Mouse (Mus musculus) yolk sac, embryonic 10.5 days (tissue): ENCODE measurements around the gene Sumf1.

Experiments used
- DNase-seq: peaks from one replicate; pipeline ENCODE4 v3.0.0-alpha.2; 2017; ENCODE audit warnings: low spot score

Gene Sumf1

DNA sequence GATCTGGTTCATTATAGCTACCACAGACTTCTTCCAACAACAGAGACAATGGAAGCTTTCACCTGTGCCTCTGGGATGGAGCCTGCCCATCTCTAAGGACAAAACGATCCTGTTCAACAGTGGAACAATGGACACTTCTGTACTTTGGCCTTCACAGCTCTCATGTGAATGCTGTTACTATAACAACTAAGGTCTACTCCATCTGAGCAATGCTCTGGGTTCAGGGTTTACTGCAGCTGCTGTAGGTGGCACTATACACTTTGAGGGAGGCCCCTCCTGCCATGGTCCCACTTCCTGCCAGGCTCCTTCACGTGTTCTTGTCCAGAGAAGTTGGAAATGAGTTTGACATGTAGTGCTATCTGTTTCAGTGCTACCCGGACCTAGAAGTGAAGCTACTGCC lies 36.9 kb downstream of the Sumf1 start:
- no peak for DNase-seq

DNA sequence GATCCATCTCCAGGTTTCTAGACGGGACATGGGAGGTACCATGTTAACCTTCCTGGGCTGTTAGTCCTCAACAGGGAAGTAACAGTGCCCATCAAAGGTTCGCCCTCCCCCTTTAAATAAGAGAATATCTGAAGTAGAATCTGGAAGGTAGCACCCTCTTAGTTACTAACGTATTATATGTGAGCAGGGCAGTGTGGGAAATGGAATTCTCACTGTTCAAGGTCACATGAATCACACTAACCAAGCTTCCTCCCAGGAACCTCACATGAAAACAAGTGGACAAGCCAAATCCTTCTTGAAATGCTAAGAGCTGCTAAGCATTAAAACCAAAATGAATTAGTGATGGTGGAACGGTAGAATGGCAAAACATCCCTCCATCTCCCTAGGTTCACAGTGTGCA lies 38.7 kb downstream of the Sumf1 start:
- DNase-seq: no peak

DNA sequence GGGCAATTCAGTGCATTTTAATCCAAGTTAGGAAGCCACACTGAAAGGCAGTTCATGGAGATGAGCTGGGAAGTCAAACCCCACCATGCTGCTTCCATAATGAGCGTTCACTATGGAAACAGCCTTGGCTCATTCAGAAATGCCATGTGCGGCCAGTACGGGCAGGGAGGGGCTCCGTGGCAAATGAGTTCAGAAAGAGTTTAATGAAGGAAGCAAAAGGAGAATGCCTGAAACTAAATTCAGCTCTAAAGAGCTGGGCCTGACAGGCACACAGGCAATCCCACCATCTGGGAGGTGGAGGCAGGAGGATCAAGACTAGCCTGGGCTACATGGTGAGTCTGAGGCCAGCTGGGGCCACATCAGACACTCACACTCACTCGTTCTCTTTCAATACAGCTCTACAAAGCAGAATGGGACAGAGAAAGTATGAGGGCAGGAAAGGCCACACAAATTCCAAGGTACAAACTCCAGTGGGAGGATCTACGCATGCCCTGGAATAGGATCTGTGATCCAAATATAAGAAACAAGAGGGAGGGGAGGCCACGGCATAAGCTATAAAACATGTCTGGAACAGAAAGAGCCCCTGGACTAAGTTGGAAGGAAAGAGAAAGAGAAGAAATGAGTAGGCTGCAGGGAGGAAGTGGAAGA lies 39.3 kb downstream of the Sumf1 start:
- no peak for DNase-seq

DNA sequence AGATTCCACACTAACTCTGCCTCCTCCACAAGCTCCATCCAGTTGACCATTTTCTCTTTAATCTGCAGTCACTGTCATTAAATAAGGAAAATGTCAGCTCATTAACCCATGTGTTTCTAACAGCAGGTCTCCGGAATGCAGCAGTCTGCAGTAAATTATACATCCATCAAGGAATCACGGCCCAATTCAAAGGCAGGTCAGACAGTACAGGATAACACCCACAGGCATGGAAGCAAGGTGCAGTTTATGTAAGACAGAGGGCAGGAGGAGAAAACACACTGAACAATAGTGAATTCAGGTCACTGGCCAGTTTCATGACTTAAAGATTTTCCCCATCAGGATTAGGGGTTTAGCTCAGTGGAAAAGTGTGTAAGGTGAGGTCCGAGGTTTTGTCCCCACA lies 40.1 kb downstream of the Sumf1 start:
- DNase-seq: no peak

DNA sequence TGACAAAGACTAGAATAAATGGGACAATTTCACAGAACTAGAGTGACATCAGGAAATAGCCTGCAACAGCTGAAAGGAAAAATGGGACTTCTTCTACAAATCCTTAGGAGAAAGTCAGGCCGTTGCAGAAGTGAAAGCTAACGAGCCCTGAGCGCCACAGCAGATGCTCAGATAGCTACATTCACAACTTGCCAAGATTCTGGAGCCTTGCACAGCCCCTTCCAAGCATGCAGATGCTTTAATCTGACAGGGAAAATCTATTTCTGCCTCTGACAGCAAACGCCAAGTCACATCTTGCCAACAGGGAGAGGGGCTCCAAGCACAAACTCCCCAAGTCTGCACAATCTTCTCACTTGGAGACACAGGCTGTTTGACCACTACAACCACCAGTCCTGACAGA lies 42.6 kb downstream of the Sumf1 start:
- no peak for DNase-seq

DNA sequence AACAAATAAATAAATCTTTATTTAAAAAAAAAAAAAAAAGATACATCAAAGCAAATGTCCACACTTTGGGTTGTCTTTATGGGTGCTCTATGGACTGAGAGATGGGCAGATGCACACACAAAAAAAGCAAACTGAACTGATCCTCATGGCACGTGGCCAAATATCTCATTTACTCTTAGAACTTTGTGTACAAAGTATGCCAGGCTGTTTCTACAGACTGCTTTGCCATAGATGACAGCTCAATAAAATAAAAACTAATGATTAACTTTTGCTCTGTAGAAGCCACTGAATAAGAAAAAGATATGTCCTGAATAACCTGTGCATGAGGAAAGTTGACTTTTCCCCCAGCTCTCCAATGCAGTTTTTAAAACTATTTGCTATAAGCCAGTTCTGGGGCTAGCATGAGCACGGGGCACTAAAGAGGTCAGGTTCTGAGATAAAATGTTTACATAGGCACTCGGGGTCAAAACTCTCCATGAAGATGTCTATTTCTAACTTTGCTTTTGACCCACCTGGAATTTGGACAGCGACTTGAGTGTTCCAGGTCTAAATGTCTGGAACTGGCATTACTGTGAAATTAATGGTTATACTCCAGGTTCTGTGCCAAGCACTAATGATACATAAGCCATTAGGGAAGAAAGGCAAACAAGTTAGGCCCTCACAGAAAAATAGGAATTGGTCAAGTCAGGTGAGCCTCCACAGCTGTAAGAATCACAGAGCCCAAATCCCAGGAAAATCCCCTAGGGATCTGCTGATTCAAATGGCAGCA lies 44.5 kb downstream of the Sumf1 start:
- DNase-seq: no peak

DNA sequence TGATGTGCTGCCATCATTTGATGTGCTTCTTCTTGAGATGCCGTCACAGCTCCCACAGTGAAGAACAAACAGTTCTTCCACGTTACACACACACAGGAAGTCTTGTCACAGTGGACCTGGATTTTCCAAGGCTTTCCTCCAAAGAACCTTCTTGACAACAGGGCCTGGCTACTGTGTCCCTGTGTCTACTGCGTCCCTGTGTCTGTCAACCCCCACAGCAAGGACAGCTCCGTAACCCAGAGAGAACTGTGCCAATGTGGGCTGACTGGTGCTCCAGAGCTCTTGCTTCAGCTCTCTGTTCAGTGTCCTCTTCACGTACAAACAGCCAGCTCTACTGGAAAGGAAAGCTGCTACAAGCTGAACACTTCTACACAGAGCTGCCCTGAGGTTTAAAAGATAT lies 48.4 kb downstream of the Sumf1 start:
- DNase-seq: no peak

DNA sequence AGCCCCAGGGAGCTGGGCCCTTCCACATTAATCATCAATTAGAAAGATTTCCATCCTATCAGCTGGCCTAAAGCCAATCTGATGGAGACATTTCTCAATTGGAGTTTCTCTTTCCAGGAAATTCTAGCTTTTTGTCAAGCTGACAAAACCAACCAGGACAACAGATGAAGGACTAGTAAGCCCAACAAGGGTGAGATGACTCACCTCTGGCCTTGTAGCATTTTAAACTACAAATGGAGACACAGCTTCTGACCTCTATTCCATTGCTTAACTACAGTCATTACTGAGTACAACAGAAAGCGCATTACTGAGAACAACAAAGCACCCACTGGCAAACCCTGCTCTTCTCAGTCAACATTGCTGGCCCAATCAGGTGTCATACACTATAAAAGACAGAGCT lies 49.1 kb downstream of the Sumf1 start:
- no peak for DNase-seq

DNA sequence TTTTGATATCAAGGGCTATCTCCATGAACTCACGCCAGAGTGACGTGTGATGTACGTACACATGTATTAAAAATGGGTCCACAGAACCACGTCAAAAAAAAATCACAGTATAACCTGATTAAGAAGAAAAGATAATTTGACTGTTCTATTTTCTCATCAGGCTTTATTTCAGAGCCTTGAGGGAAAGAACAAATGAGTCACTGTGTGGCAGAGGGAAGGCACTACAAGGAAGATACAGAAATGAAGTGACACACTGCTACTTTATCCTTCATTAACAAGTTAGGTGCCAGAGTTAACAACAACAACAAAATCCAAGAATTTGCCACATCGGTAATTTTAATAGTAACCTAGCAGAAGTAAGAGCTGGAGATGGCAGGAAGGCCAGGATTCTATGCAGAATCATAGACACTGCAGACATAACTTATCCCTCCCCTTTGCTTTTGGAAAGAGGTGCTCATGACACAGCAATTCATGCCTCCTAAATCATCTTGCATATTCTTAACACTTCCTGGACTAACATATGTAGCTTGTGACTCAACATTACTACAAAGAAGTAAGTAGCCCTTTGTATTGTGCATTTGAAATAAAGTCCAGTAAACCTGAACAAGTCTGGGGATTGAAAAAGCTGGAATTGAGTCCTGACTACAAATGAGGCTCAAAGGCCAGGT lies 53.0 kb downstream of the Sumf1 start:
- DNase-seq: no peak

DNA sequence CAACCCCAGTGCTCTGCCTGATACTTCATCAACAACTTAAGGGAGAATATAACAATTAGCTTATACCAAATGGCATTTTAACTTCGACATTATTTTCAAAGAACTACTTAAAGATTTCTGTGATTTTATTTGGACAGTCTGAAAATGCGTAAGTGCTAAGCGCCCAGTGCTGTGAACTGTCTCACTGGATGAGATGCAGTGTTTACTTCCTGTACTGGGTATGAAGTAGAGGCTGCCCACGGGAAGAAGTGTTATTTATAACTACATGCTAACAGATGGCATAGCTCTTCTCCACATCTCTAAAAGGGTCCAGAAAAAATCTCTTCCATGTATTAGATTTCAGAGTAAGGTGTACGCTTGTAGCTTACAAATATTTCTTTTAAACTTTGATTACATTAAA lies 54.7 kb downstream of the Sumf1 start:
- no peak for DNase-seq

DNA sequence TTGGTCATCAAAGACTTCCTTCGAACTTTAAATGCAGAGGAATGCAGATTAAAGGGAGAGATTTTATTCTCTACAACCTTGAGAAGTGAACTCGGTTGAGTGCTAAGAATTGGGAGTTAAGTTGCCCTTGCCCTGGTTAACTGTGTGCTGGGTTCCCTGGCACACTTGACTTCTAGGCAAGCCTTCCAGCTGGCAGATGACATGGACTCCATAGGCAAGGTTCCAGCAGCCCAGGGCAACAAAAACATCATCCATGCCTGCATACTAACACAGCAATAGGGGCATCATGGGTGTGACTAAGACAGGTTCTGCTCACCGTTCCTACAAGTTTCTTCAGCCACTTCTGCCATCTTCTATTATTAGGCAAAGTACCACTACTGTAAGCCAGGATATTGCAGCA lies 58.8 kb downstream of the Sumf1 start:
- no peak for DNase-seq

DNA sequence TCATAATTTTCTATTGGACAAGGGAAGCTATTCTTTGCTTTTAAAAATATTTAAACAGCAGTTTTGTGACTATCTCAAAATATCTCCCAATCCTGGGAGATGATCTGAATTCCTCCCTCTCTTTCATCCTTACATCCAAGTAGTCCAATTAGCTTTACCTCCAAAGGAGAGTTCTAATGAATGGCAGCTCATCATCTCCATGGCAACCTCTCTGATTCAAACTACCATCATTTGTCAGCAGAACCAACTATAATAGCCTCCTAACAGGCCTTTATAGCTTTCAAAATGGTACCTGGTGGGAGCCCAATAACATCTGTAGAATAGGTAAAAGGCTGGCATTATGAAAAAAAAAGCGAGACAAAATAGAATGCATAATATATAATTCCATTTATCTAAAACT lies 59.9 kb downstream of the Sumf1 start:
- no peak for DNase-seq

DNA sequence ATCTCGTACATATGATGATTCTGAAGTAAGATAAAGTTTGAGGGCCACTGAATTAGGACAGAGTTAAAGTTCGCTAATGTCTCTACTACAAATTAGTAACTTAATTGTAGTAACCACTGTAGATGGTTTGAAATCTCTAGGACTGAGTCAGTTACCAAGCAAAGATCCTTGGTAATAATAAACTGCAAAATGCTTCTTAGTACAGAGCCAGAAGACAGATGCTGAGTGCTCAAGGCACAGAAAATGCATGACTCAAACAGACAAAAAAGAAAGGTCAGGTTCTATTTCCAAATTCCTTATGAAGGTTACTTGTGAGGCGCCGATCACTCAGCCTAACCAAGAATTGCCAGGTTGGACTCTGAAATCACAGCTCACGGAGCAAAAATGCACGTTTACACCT lies 67.5 kb downstream of the Sumf1 start:
- DNase-seq: no peak

DNA sequence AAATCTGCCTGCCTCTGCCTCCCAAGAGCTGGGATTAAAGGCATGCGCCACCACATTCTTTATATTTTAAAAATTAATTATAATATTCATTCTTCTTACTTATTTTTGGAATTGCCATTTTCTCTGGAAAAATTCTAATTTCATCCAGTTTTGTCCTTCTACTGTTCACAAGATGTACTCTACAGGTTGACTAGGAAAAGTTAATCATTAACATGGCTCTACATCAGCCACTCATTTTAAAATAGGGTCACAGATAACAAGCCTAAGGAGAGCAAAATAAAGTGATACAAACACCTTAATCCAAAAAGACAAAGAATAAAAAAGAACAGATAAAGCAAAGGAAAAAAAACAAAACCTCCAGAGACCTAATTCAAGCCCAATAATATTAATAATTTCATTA lies 70.4 kb downstream of the Sumf1 start:
- DNase-seq: no peak

DNA sequence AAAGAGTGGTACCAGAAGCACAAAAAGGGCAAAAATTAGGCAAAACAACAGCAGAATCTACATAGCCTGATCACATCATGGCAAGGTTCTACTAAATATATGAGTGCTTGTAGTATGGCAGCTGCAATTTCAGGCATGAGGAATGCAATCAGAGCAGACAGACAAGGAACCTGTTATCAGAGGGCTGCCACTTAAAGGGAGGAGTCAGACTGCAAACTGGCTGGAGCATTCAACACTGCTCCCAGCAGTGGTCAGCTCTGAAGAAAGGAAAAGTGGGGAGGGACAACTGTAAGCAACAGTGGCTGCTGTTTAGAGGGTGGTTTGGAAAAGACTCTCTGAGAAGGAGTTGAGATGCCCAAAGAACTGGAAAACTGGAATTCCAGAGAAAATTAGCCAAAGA lies 73.7 kb downstream of the Sumf1 start:
- no peak for DNase-seq

DNA sequence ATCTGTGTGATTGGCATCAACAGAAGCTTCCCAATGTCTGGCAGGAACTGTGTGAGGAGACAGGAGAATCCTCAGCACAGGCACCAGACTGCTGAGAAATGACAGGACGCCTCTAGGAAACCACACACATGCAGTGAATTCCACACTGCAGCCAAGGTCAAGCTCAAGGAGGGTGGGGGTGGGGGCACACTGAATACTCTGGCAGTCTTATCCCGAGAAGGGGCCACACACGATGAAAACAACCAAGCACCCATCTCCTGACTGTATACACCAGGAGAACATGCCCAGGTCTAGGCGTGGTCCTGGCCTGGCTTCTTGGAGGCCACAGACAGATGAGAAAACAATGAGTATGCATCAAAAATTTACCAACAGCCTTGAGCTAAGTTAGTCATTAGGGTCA lies 75.0 kb downstream of the Sumf1 start:
- peak; percentile 6 for DNase-seq

DNA sequence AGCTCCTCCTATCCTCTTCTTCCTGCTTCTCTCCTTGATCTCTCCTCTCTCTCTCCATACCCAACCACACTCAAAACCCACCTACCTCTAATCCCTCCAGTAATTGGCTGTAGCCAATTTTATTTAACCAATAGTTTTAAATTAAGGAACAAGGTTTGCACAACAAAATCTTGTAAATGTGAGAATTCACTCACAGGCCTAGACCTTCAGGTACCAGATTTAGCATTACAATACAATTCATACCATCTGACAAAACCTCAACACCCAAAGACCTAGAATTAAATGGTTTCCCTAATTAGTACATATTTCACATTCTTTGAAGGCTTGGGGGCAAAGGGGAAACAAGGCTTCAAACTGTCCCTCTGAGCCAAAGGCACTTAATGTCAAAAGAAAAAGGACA lies 78.0 kb downstream of the Sumf1 start:
- DNase-seq: no peak

DNA sequence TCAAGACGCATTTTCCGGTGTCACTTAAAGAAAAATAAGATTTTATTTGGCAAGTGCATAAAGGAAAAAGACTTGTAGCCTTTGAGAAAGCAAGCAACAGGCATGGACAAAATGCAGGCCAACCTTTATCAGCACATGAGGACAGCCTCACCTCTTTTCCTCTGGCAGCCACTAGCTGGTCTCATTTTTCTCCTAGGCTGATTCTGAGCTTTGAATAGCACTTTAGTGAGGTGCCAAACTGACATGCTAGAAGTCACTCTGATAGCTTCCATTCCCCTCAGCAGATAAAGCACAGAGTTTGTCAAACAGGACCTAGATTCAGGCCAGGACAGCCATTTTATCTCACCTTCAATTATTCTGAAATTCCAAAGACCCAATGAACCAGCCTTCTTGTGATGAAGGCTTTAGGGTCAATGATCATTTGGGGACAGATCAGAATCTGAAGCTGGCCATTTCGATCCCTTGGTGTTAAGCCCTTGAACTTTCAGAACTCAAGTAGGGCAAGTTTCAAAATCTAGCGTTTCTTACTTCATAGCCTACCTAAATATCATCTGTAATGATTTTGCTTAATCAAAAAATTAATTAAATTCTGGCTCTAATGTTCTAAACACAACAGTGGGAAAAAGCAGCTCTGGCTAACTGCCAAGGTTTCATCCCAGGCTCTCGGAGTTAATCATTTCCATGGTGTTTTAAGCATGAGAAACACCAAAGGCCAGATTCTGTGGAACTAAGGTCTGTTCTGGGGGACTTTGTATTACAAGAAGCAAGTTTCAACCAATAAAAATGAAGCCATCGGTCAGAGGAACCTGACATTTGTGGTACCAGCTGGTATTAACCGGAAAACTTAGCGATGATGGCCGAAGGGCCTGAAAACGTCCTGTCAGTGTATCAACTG lies 83.2 kb downstream of the Sumf1 start:
- peak; percentile 55 for DNase-seq

DNA sequence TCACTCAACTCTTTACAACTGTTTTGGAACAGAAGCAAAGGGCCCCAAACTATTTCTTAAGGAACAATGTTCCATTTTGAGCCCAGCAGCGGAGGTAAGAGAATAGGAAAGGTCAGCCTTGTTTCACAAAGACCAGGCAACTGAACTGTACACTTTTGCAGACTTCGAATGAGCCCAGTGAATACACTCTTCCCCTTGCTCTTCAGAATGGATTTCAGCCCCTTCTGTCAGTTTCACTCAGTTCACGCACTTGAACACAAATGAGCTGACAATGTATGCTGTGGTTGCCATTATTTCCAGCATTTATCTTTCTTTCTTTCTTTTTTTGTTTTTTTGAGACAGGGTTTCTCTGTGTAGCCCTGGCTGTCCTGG lies 86.5 kb downstream of the Sumf1 start:
- DNase-seq: peak; percentile 5

DNA sequence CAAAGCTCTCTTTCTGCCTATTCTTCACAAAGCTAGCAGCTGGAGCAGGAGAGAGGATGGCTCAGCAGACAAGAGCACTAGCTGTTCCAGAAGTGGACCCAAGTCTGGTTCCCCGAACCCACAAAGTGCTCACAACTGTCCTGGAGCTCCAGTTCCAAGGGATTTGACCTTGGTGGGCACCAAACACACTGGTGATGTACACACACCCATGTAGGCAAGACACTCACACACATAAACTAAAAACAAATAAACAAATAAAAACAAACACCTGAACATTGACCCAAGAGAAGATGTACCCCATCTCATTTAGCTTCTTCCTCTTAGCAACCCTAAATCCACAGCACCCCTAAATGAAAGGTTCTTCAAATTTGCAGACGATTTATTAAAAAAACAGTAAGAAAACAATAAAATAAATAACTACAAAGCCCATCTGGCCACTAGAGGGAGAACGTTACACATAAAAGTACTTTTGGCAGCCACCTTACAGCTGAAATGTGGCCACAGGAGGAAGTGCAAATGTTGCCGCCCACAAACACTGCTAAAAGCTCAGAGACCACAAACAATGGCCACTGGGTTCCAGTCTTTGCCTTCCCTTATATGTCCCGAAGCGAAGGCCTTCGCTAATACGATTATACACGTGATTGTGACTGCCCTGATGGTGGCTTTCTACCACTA lies 87.1 kb downstream of the Sumf1 start:
- DNase-seq: peak; percentile 42

DNA sequence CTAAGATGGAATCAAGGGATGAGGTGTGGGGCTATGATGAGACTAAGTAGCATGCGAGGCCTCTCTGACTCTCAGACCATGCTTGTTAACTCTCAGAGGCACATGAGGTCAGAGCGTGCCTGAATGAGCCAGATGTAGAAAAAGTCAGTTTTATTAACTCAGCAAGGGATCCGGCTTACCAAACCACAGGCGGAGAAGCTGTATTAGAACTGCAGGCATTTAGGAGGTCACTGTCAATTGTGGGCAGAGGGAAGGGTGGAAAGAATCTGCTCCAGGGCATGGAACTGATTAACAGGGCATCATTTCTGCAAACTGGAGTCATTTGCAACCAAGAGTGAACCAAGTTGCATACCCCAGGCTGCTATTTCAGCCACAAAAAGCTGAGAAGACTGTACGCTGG lies 89.9 kb downstream of the Sumf1 start:
- no peak for DNase-seq

DNA sequence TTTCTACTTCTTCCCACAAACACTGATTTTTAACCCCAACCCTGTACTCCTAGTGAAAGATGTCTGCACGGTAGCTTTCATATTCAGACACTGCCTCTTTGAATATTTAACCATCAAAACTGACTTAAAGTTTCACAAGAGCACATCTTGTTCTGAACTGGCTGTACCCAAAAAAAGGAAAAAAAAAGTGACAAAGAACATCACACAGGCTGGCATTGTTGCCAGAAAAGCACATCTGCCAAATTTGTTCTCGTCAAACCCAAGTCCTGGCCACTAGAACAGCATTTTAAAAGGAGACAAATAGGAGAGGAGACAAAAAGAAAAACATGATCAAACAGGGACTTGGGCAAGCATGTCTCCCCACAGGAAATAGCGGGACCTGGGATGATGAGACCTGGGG lies 91.9 kb downstream of the Sumf1 start:
- DNase-seq: no peak
